Mouse (Mus musculus): ENCODE results near the gene Krt26.
A peak's percentile ranks its signal among the peaks of the same experiment; 100 is the strongest.

GRCm38 (mm10) chr11:99385813-99386721 is 48.3 kb upstream of the Krt26 start:
- TF ChIP-seq CTCF (IDR thresholded peaks at IDR 0.05; ENCODE audit: extremely low read depth, insufficient read length, insufficient replicate concordance, low read depth, low read length) (no peak), POLR2A (IDR thresholded peaks at IDR 0.05; ENCODE audit: low read depth, low read length) (peak; percentile 78)
